In genomic region chr15:79794173-79794572, GRCm38 (mm10) we compare ENCODE assay signal across 17 mouse cellular contexts. TPM values are rescaled to one million over a fixed set of nuclear protein-coding genes. Genes with fewer than 3 reads are reported as not detected.
DNase-seq lines count a peak whose midpoint lies in the region; TF ChIP-seq lines count a peak whose summit lies in the region.
"Had no signal": no experiment of that assay in that cellular context is flagged by ENCODE, and none has a peak within 500 bp of the region (broad histone marks: within the 10 kb centered on the region; RNA-seq: fewer than 3 reads in every experiment).

No protein-coding gene starts in this region.

- no peaks in the 10 kb centered on the region for H3K79me2 ChIP-seq in myocyte (ENCODE audit: control insufficient read depth, insufficient read depth)

- DNase-seq in cerebellum, adult 9-11 months, result peak; percentile 39
- DNase-seq in cerebellum, postnatal 4 days (ENCODE audit: low spot score in 2 of 2), result no peak
- peak; percentile 66 to 71 for DNase-seq in kidney, postnatal 4 days
- DNase-seq in kidney, adult 8-10 months, result no peak
- DNase-seq in testis, postnatal 10 days (ENCODE audit: low spot score), result peak; percentile 49
- no peak for DNase-seq in testis, postnatal 14 days (ENCODE audit: low spot score)
- DNase-seq in adrenal gland, adult (ENCODE audit: inconsistent age in 2 of 2, low spot score in 1 of 2), result no peak
- DNase-seq: gastrocnemius, postnatal 25 days; kidney, adult 9 months; lung, postnatal 4 days; right cerebral cortex, adult 18-20 months had no signal

- no peak overlapping the region for H3K4me2 ChIP-seq in myocyte (ENCODE audit: low read depth)
- H3K4me2 ChIP-seq: forebrain, embryonic 13.5 days; limb, embryonic 13.5 days; liver, embryonic 15.5 days; midbrain, embryonic 13.5 days had no signal

- no peaks in the 10 kb centered on the region for H3K27me3 ChIP-seq in myocyte (ENCODE audit: control insufficient read depth, insufficient read depth, insufficient read length)

- no peak overlapping the region for H3ac ChIP-seq in myocyte (ENCODE audit: control insufficient read depth, insufficient read length)

- no peaks in the 10 kb centered on the region for H3K36me3 ChIP-seq in myocyte (ENCODE audit: control insufficient read depth, insufficient read depth)
- H3K36me3 ChIP-seq: limb, embryonic 13.5 days; liver, embryonic 15.5 days had no signal

- no peak for TF ChIP-seq POLR2A in myocyte (IDR thresholded peaks at IDR 0.05; ENCODE audit: insufficient read length, low read depth)

- no peak overlapping the region for H3K4me3 ChIP-seq in myocyte
- H3K4me3 ChIP-seq: forebrain, embryonic 13.5 days; limb, embryonic 13.5 days; liver, embryonic 15.5 days; midbrain, embryonic 13.5 days had no signal

TF ChIP-seq in myocyte, 11 proteins besides CTCF, POLR2A, EP300 and RAD21:
- TF ChIP-seq SRF (IDR thresholded peaks at IDR 0.05; ENCODE audit: control insufficient read depth, insufficient read length, low read depth) (no peak), REST (IDR thresholded peaks at IDR 0.05; ENCODE audit: insufficient read depth, insufficient read length) (peak; percentile 72), TCF3 (IDR thresholded peaks at IDR 0.05; ENCODE audit: insufficient read length, low read depth) (no peak), CEBPB (IDR thresholded peaks at IDR 0.05; ENCODE audit: insufficient read depth, poor library complexity, severe bottlenecking) (no peak), MYOG (IDR thresholded peaks at IDR 0.05; ENCODE audit: control insufficient read depth in 1 of 3, insufficient read depth in 1 of 3, insufficient read length in 2 of 3, low read depth in 2 of 3) (no peak), MYOD1 (IDR thresholded peaks at IDR 0.05; ENCODE audit: control insufficient read depth in 1 of 3, insufficient read length in 2 of 3, low read depth in 2 of 3) (no peak)

RNA-seq across cellular contexts. Expression of gene Nptxr, which starts 10.4 kb away (rescaled TPM):
- polyA plus RNA-seq in myocyte (2012; fragmentation: generic; extraction: Trizol), result 14.3 TPM

RNA-seq across cellular contexts. Expression of gene Dnal4, which starts 16.5 kb away (rescaled TPM):
- 66.8 TPM for polyA plus RNA-seq in myocyte (2012; fragmentation: generic; extraction: Trizol)

RNA-seq across cellular contexts. Expression of gene Npcd, which starts 39.9 kb away (rescaled TPM):
- polyA plus RNA-seq in myocyte (2012; fragmentation: generic; extraction: Trizol), result 3.2 TPM
- polyA plus RNA-seq: forebrain, embryonic 13.5 days; liver, embryonic 15.5 days; thymus, postnatal 0 days had no signal

RNA-seq across cellular contexts. Expression of gene Cbx6, which starts 40.3 kb away (rescaled TPM):
- polyA plus RNA-seq in myocyte (2012; fragmentation: generic; extraction: Trizol), result 26.1 TPM

RNA-seq across cellular contexts. Expression of gene Sun2, which starts 51.8 kb away (rescaled TPM):
- 78.0 TPM for polyA plus RNA-seq in myocyte (2012; fragmentation: generic; extraction: Trizol)

Comparison
In these comparisons a context has a peak if more than half of its experiments do, and no peak if none do; other contexts are left out.
1. DNase-seq: peak in cerebellum, adult 9-11 months (single experiment), kidney, postnatal 4 days (2 of 2) and testis, postnatal 10 days (single experiment); none in cerebellum, postnatal 4 days (0 of 2), kidney, adult 8-10 months (0 of 2), testis, postnatal 14 days (single experiment) and adrenal gland, adult (0 of 2).